Mouse (Mus musculus): Measurements from ENCODE around the gene Btbd9. TPM values are rescaled to one million over a fixed set of nuclear protein-coding genes. Genes with fewer than 3 reads are reported as not detected.

Gene Btbd9
- polyA plus RNA-seq, 1 experiment from 2014 or later = 56.0 TPM

- Histone ChIP-seq H3K4me3 (replicated peaks) (no peak overlapping the region), H3K4me1 (0 out of 2 replicates have a peak, but pooled peaks cover 3% of the 10 kb centered on the region), H3K4me2 (no peak overlapping the region), H3K27me3 (replicated peaks) (no peaks in the 10 kb centered on the region), H3K9ac (no peak overlapping the region), H3K27ac (no peak overlapping the region), H3K36me3 (no peaks in the 10 kb centered on the region), H3K9me3 (no peaks in the 10 kb centered on the region)
- WGBS = 53% methylated on average over 11 of the region's 11 CpGs
- ATAC-seq (ENCODE audit: insufficient read depth, low FRiP score, low read depth) = no peak
Observed at GRCm38 (mm10) chr17:30269136-30270063, 306.9 kb downstream of the Btbd9 start.

GRCm38 (mm10) chr17:30268456-30268855 lies 307.8 kb downstream of the Btbd9 start:
- H3K9me3 ChIP-seq = no peaks in the 10 kb centered on the region
- H3K4me2 ChIP-seq = no peak overlapping the region
- 0 out of 2 replicates have a peak, but pooled peaks cover 3% of the 10 kb centered on the region for H3K4me1 ChIP-seq
- no peak overlapping the region for H3K4me3 ChIP-seq (replicated peaks)
- H3K36me3 ChIP-seq = no peaks in the 10 kb centered on the region
- 80% methylated on average over 8 of the region's 8 CpGs for WGBS
- no peaks in the 10 kb centered on the region for H3K27me3 ChIP-seq (replicated peaks)
- no peak overlapping the region for H3K9ac ChIP-seq
- no peak for ATAC-seq (ENCODE audit: insufficient read depth, low FRiP score, low read depth)
- H3K27ac ChIP-seq = no peak overlapping the region

GRCm38 (mm10) chr17:30267432-30267973 lies 308.8 kb downstream of the Btbd9 start:
- 70% methylated on average over 5 of the region's 5 CpGs for WGBS
- Histone ChIP-seq H3K9ac (no peak overlapping the region), H3K27ac (no peak overlapping the region), H3K27me3 (replicated peaks) (no peaks in the 10 kb centered on the region), H3K4me2 (no peak overlapping the region), H3K36me3 (no peaks in the 10 kb centered on the region), H3K4me3 (replicated peaks) (no peak overlapping the region), H3K4me1 (0 out of 2 replicates have a peak, but pooled peaks cover 3% of the 10 kb centered on the region), H3K9me3 (no peaks in the 10 kb centered on the region)
- no peak for ATAC-seq (ENCODE audit: insufficient read depth, low FRiP score, low read depth)

GRCm38 (mm10) chr17:30263535-30263934 lies 312.8 kb downstream of the Btbd9 start:
- Histone ChIP-seq H3K27me3 (replicated peaks) (no peaks in the 10 kb centered on the region), H3K9me3 (no peaks in the 10 kb centered on the region), H3K9ac (no peak overlapping the region), H3K4me2 (no peak overlapping the region), H3K27ac (no peak overlapping the region), H3K4me1 (peaks cover 22% of the 10 kb centered on the region), H3K36me3 (no peaks in the 10 kb centered on the region), H3K4me3 (replicated peaks) (no peak overlapping the region)
- ATAC-seq (ENCODE audit: insufficient read depth, low FRiP score, low read depth) = no peak
- 66% methylated on average over 2 of the region's 2 CpGs for WGBS

GRCm38 (mm10) chr17:30262943-30263342 lies 313.3 kb downstream of the Btbd9 start:
- Histone ChIP-seq H3K4me1 (peaks cover 22% of the 10 kb centered on the region), H3K27me3 (replicated peaks) (no peaks in the 10 kb centered on the region), H3K4me2 (no peak overlapping the region), H3K4me3 (replicated peaks) (no peak overlapping the region), H3K9ac (no peak overlapping the region), H3K36me3 (no peaks in the 10 kb centered on the region), H3K27ac (no peak overlapping the region), H3K9me3 (no peaks in the 10 kb centered on the region)
- ATAC-seq (ENCODE audit: insufficient read depth, low FRiP score, low read depth) = no peak
- WGBS = 74% methylated on average over 6 of the region's 6 CpGs

GRCm38 (mm10) chr17:30262440-30262839 lies 313.8 kb downstream of the Btbd9 start:
- Histone ChIP-seq H3K36me3 (no peaks in the 10 kb centered on the region), H3K4me2 (no peak overlapping the region), H3K9ac (no peak overlapping the region), H3K9me3 (no peaks in the 10 kb centered on the region), H3K4me1 (peaks cover 22% of the 10 kb centered on the region), H3K27ac (no peak overlapping the region), H3K4me3 (replicated peaks) (no peak overlapping the region), H3K27me3 (replicated peaks) (no peaks in the 10 kb centered on the region)
- no peak for ATAC-seq (ENCODE audit: insufficient read depth, low FRiP score, low read depth)
- 78% methylated on average over 4 of the region's 4 CpGs for WGBS

GRCm38 (mm10) chr17:30261983-30262340 lies 314.3 kb downstream of the Btbd9 start:
- 87% methylated on average over 3 of the region's 3 CpGs for WGBS
- Histone ChIP-seq H3K27ac (peak overlapping the region; percentile 32; the same call in 1 of the 2 replicates), H3K4me3 (replicated peaks) (no peak overlapping the region), H3K9ac (no peak overlapping the region), H3K36me3 (no peaks in the 10 kb centered on the region), H3K27me3 (replicated peaks) (no peaks in the 10 kb centered on the region), H3K9me3 (no peaks in the 10 kb centered on the region), H3K4me2 (no peak overlapping the region), H3K4me1 (peaks cover 22% of the 10 kb centered on the region)
- no peak for ATAC-seq (ENCODE audit: insufficient read depth, low FRiP score, low read depth)

- WGBS = 43% methylated on average over 10 of the region's 10 CpGs
- Histone ChIP-seq H3K4me1 (peaks cover 22% of the 10 kb centered on the region), H3K9ac (no peak overlapping the region), H3K27ac (peak overlapping the region; percentile 32; the same call in 1 of the 2 replicates), H3K27me3 (replicated peaks) (no peaks in the 10 kb centered on the region), H3K4me3 (replicated peaks) (no peak overlapping the region), H3K9me3 (no peaks in the 10 kb centered on the region), H3K4me2 (no peak overlapping the region), H3K36me3 (no peaks in the 10 kb centered on the region)
- ATAC-seq (ENCODE audit: insufficient read depth, low FRiP score, low read depth) = no peak
Observed at GRCm38 (mm10) chr17:30261307-30261982, 314.8 kb downstream of the Btbd9 start.

- 48% methylated on average over 6 of the region's 6 CpGs for WGBS
- H3K4me1 ChIP-seq = peaks cover 22% of the 10 kb centered on the region
- no peak for ATAC-seq (ENCODE audit: insufficient read depth, low FRiP score, low read depth)
- H3K9me3 ChIP-seq = no peaks in the 10 kb centered on the region
- no peak overlapping the region for H3K4me2 ChIP-seq
- H3K36me3 ChIP-seq = no peaks in the 10 kb centered on the region
- no peaks in the 10 kb centered on the region for H3K27me3 ChIP-seq (replicated peaks)
- no peak overlapping the region for H3K9ac ChIP-seq
- H3K4me3 ChIP-seq (replicated peaks) = no peak overlapping the region
- H3K27ac ChIP-seq = peak overlapping the region; percentile 32; the same call in 1 of the 2 replicates
Observed at GRCm38 (mm10) chr17:30260641-30261306, 315.5 kb downstream of the Btbd9 start.

GRCm38 (mm10) chr17:30259938-30260337 lies 316.4 kb downstream of the Btbd9 start:
- H3K4me3 ChIP-seq (replicated peaks) = no peak overlapping the region
- no peaks in the 10 kb centered on the region for H3K9me3 ChIP-seq
- H3K4me2 ChIP-seq = no peak overlapping the region
- no peaks in the 10 kb centered on the region for H3K27me3 ChIP-seq (replicated peaks)
- H3K27ac ChIP-seq = no peak overlapping the region
- 69% methylated on average over 6 of the region's 6 CpGs for WGBS
- H3K4me1 ChIP-seq = peaks cover 22% of the 10 kb centered on the region
- no peak for ATAC-seq (ENCODE audit: insufficient read depth, low FRiP score, low read depth)
- H3K36me3 ChIP-seq = no peaks in the 10 kb centered on the region
- no peak overlapping the region for H3K9ac ChIP-seq

GRCm38 (mm10) chr17:30258480-30258879 lies 317.8 kb downstream of the Btbd9 start:
- Histone ChIP-seq H3K27me3 (replicated peaks) (no peaks in the 10 kb centered on the region), H3K4me1 (peaks cover 22% of the 10 kb centered on the region), H3K4me2 (no peak overlapping the region), H3K36me3 (no peaks in the 10 kb centered on the region), H3K9ac (no peak overlapping the region), H3K27ac (no peak overlapping the region), H3K9me3 (no peaks in the 10 kb centered on the region), H3K4me3 (replicated peaks) (no peak overlapping the region)
- ATAC-seq (ENCODE audit: insufficient read depth, low FRiP score, low read depth) = no peak
- WGBS = 63% methylated on average over 4 of the region's 4 CpGs
